Mouse (Mus musculus) myocyte (in vitro differentiated cells): Measurements from ENCODE around the gene Abhd14a. TPM values are rescaled to one million over a fixed set of nuclear protein-coding genes. Genes with fewer than 3 reads are reported as not detected.

Source experiments
- H3K27me3 ChIP-seq: one replicate; pipeline ENCODE4 v1.6.1; 2011; ENCODE audit not compliant: control insufficient read depth, insufficient read depth, insufficient read length
- H3K36me3 ChIP-seq: one replicate; pipeline ENCODE4 v1.6.1; 2011; ENCODE audit not compliant: control insufficient read depth, insufficient read depth
- H3K4me2 ChIP-seq: one replicate; pipeline ENCODE4 v1.6.1; 2011; ENCODE audit warnings: low read depth, control low read depth
- H3K4me3 ChIP-seq: one replicate; pipeline ENCODE4 v1.5.1; 2011; ENCODE audit warnings: mild to moderate bottlenecking, control low read depth, moderate library complexity
- H3K79me2 ChIP-seq: one replicate; pipeline ENCODE4 v1.6.1; 2011; ENCODE audit not compliant: control insufficient read depth, insufficient read depth
- H3ac ChIP-seq: one replicate; pipeline ENCODE4 v1.6.1; 2011; ENCODE audit not compliant: control insufficient read depth, insufficient read length
- CEBPB ChIP-seq: IDR thresholded peaks from 2 replicates; pipeline ENCODE4 v1.6.1; 2011; ENCODE audit warnings: mild to moderate bottlenecking, moderate library complexity; ENCODE audit not compliant: poor library complexity, insufficient read depth, severe bottlenecking
- E2F4 ChIP-seq: IDR thresholded peaks from one replicate; pipeline ENCODE4 v1.6.1; 2011; ENCODE audit warnings: mild to moderate bottlenecking, control low read depth, moderate library complexity; ENCODE audit not compliant: insufficient read depth
- MAX ChIP-seq: IDR thresholded peaks from one replicate; pipeline ENCODE4 v1.6.1; 2011; ENCODE audit warnings: low read depth, mild to moderate bottlenecking, control low read depth
- MYOD1 ChIP-seq, 3 experiments: IDR thresholded peaks; one replicate each; pipeline ENCODE4 v1.6.1; 2011; ENCODE audit warnings: control low read depth in 2 of 3, low read depth in 2 of 3, mild to moderate bottlenecking in 2 of 3, moderate library complexity in 1 of 3; ENCODE audit not compliant: insufficient read length in 2 of 3, control insufficient read depth in 1 of 3
- MYOG ChIP-seq, 3 experiments: IDR thresholded peaks; one replicate each; pipeline ENCODE4 v1.6.1; 2011; ENCODE audit warnings: control low read depth in 2 of 3, low read depth in 2 of 3, mild to moderate bottlenecking in 2 of 3; ENCODE audit not compliant: insufficient read length in 2 of 3, control insufficient read depth in 1 of 3, insufficient read depth in 1 of 3
- POLR2A ChIP-seq: IDR thresholded peaks from one replicate; pipeline ENCODE4 v1.6.1; 2011; ENCODE audit warnings: low read depth, mild to moderate bottlenecking, control low read depth, moderate library complexity; ENCODE audit not compliant: insufficient read length
- POLR2AphosphoS2 ChIP-seq: IDR thresholded peaks from one replicate; pipeline ENCODE4 v1.6.1; 2011; ENCODE audit warnings: low read depth, control low read depth; ENCODE audit not compliant: insufficient read length
- REST ChIP-seq: IDR thresholded peaks from one replicate; pipeline ENCODE4 v1.6.1; 2011; ENCODE audit warnings: mild to moderate bottlenecking, control low read depth, moderate library complexity; ENCODE audit not compliant: insufficient read depth, insufficient read length
- SRF ChIP-seq: IDR thresholded peaks from one replicate; pipeline ENCODE4 v1.6.1; 2011; ENCODE audit warnings: low read depth; ENCODE audit not compliant: control insufficient read depth, insufficient read length
- TCF12 ChIP-seq: IDR thresholded peaks from one replicate; pipeline ENCODE4 v1.6.1; 2011; ENCODE audit warnings: mild to moderate bottlenecking, control low read depth; ENCODE audit not compliant: poor library complexity, insufficient read depth, severe bottlenecking
- TCF3 ChIP-seq: IDR thresholded peaks from one replicate; pipeline ENCODE4 v1.6.1; 2011; ENCODE audit warnings: low read depth, control low read depth; ENCODE audit not compliant: insufficient read length
- USF1 ChIP-seq: IDR thresholded peaks from one replicate; pipeline ENCODE4 v1.6.1; 2011; ENCODE audit warnings: low read depth, mild to moderate bottlenecking, control low read depth, moderate library complexity
- polyA plus RNA-seq: library from polyadenylated mRNA; unstranded; fragments of >200 nt; fragmentation: generic; extraction: Trizol; gene quantifications from one replicate; pipeline ENCODE4 v1.2.1, GENCODE M21; 2012; ENCODE audit warnings: missing spikeins

Abhd14a gene
- polyA plus RNA-seq, 1 experiment = 19.2 TPM

- peak within 1 kb of the TSS; percentile 36 for H3ac ChIP-seq
- TF ChIP-seq E2F4 = no peak
- TF ChIP-seq TCF12 = no peak
- peak; percentile 63 for TF ChIP-seq POLR2A
- TF ChIP-seq MAX = peak; percentile 52
- TF ChIP-seq POLR2AphosphoS2 = peak; percentile 24
- no peak for TF ChIP-seq TCF3
- no peak for TF ChIP-seq SRF
- H3K36me3 ChIP-seq = peaks cover 5% of the 10 kb centered on the region
These were observed 29.5 kb upstream of the Abhd14a start, which contains the start of gene Parp3 for GRCm38 (mm10) chr9:106476924-106477484. Parp3 (minus strand) TSS chr9:106476949.

GRCm38 (mm10) chr9:106476002-106476923 is 28.8 kb upstream of the Abhd14a start:
- peak; percentile 37 for TF ChIP-seq POLR2A
- TF ChIP-seq POLR2AphosphoS2 = peak; percentile 15
- TF ChIP-seq USF1 = peak; percentile 97
- no peak for TF ChIP-seq CEBPB
- TF ChIP-seq MYOD1 (IDR thresholded peaks at IDR 0.05; ENCODE audit: control insufficient read depth in 1 of 3, insufficient read length in 2 of 3, low read depth in 2 of 3) = no peak
- TF ChIP-seq REST = no peak
- H3K79me2 ChIP-seq = peaks cover 8% of the 10 kb centered on the region
- peak overlapping the region; percentile 98 for H3K4me2 ChIP-seq
- H3K36me3 ChIP-seq = peaks cover 5% of the 10 kb centered on the region
- no peaks in the 10 kb centered on the region for H3K27me3 ChIP-seq
- H3K4me3 ChIP-seq = peak overlapping the region; percentile 54
- peak overlapping the region; percentile 19 for H3ac ChIP-seq

More at GRCm38 (mm10) chr9:106476924-106477484, 29.5 kb upstream of the Abhd14a start, which contains the start of gene Parp3:
- Histone ChIP-seq H3K79me2 (peaks cover 8% of the 10 kb centered on the region), H3K27me3 (no peaks in the 10 kb centered on the region), H3K4me3 (peak within 1 kb of the TSS; percentile 54), H3K4me2 (peak within 1 kb of the TSS; percentile 98)

- H3K4me3 ChIP-seq = peak within 1 kb of the TSS; percentile 54
- H3K79me2 ChIP-seq = peaks cover 8% of the 10 kb centered on the region
- peaks cover 5% of the 10 kb centered on the region for H3K36me3 ChIP-seq
- H3K27me3 ChIP-seq = no peaks in the 10 kb centered on the region
- peak within 1 kb of the TSS; percentile 98 for H3K4me2 ChIP-seq
- H3ac ChIP-seq = peak within 1 kb of the TSS; percentile 19
- TF ChIP-seq POLR2AphosphoS2 (no peak), TCF12 (no peak), SRF (no peak), MYOG (IDR thresholded peaks at IDR 0.05; ENCODE audit: control insufficient read depth in 1 of 3, insufficient read depth in 1 of 3, insufficient read length in 2 of 3, low read depth in 2 of 3) (no peak), POLR2A (no peak)
These were observed 28.2 kb upstream of the Abhd14a start, which contains the start of gene Rrp9 for GRCm38 (mm10) chr9:106475663-106476001. Rrp9 (plus strand) TSS chr9:106475963.

- no peaks in the 10 kb centered on the region for H3K36me3 ChIP-seq
- peak; percentile 46 for TF ChIP-seq POLR2A
- TF ChIP-seq MYOD1 (IDR thresholded peaks at IDR 0.05; ENCODE audit: control insufficient read depth in 1 of 3, insufficient read length in 2 of 3, low read depth in 2 of 3) = peak in 2 of 3 experiments; percentile 20 to 59
- TF ChIP-seq POLR2AphosphoS2 = no peak
- TF ChIP-seq MYOG (IDR thresholded peaks at IDR 0.05; ENCODE audit: control insufficient read depth in 1 of 3, insufficient read depth in 1 of 3, insufficient read length in 2 of 3, low read depth in 2 of 3) = peak in 1 of 3 experiments; percentile 46
- H3K79me2 ChIP-seq = peaks cover 8% of the 10 kb centered on the region
- H3K4me3 ChIP-seq = peak overlapping the region; percentile 54
- no peaks in the 10 kb centered on the region for H3K27me3 ChIP-seq
- peak overlapping the region; percentile 98 for H3K4me2 ChIP-seq
- no peak overlapping the region for H3ac ChIP-seq
These were observed 27.6 kb upstream of the Abhd14a start for GRCm38 (mm10) chr9:106475046-106475445.

- Histone ChIP-seq H3ac (no peak overlapping the region), H3K4me3 (peak overlapping the region; percentile 54), H3K4me2 (peak overlapping the region; percentile 98), H3K27me3 (no peaks in the 10 kb centered on the region), H3K79me2 (peaks cover 8% of the 10 kb centered on the region), H3K36me3 (no peaks in the 10 kb centered on the region)
- TF ChIP-seq E2F4 (no peak), POLR2AphosphoS2 (peak; percentile 79), MYOG (IDR thresholded peaks at IDR 0.05; ENCODE audit: control insufficient read depth in 1 of 3, insufficient read depth in 1 of 3, insufficient read length in 2 of 3, low read depth in 2 of 3) (peak in 1 of 3 experiments; percentile 52), CEBPB (no peak), POLR2A (peak; percentile 58), TCF12 (no peak), MYOD1 (IDR thresholded peaks at IDR 0.05; ENCODE audit: control insufficient read depth in 1 of 3, insufficient read length in 2 of 3, low read depth in 2 of 3) (peak in 1 of 3 experiments; percentile 16)
These were observed 27.0 kb upstream of the Abhd14a start for GRCm38 (mm10) chr9:106474456-106474855.
